Comparison of ENCODE assay signal across 12 mouse cellular contexts in the genomic region with DNA sequence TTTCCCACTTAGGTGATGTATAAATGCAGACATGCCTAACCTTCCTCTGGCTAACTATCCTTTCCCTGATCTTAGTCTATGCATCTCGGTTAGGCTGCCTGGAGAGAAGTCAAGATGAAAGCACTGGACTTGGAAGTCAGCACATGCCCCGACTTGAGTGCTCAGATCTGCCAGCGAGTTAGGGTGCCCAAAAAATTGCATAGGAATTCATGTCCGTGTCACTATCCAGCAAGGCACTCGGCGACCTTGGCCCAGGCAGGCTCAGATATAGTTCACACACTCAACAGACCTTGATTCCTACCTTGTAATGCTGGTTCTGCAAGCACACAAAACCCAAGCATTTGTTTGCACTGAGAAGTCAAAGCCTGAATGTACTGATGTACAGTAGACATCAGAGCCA. TPM values are rescaled to one million over a fixed set of nuclear protein-coding genes. Genes with fewer than 3 reads are reported as not detected.
DNase-seq lines count a peak whose midpoint lies in the region.
"Had no signal": no experiment of that assay in that cellular context is flagged by ENCODE, and none has a peak within 500 bp of the region (broad histone marks: within the 10 kb centered on the region; RNA-seq: fewer than 3 reads in every experiment).

No protein-coding gene starts in this region.

- DNase-seq in adrenal gland, postnatal 25 days, result peak; percentile 13
- DNase-seq in adrenal gland, postnatal 10 days, result no peak
- DNase-seq in urinary bladder, postnatal 14 days (ENCODE audit: low spot score), result peak; percentile 56
- DNase-seq in urinary bladder, postnatal 4 days (ENCODE audit: low spot score in 2 of 2), result no peak
- DNase-seq in urinary bladder, postnatal 25 days (ENCODE audit: low spot score), result peak; percentile 37
- DNase-seq in cerebellum, adult 8-10 months, result no peak
- DNase-seq: cerebellum, adult 2 months; cerebellum, postnatal 14 days; embryo, embryonic 11 days; gastrocnemius, postnatal 10 days; heart, adult 2 months; heart, postnatal 14 days had no signal

RNA-seq across cellular contexts. Expression of gene Man1a2, which starts 3.4 kb away (rescaled TPM):
- total RNA-seq in adrenal gland, postnatal 25 days (2021), result 90.7 and 124 TPM in 2 replicates
- 10 to 100 TPM; 78.8 to 86.7 TPM for total RNA-seq in adrenal gland, postnatal 10 days (2021)

Comparison
In these comparisons a context has a peak if more than half of its experiments do, and no peak if none do; other contexts are left out.
1. DNase-seq: peak in adrenal gland, postnatal 25 days (single experiment), urinary bladder, postnatal 14 days (single experiment) and urinary bladder, postnatal 25 days (single experiment); none in adrenal gland, postnatal 10 days (single experiment), urinary bladder, postnatal 4 days (0 of 2) and cerebellum, adult 8-10 months (single experiment).